Comparison of ENCODE assay signal across 23 mouse cellular contexts in genomic region chr5:85832556-85832955, GRCm38 (mm10).
"Had no signal": no experiment of that assay in that cellular context is flagged by ENCODE, and none has a peak within 500 bp of the region (broad histone marks: within the 10 kb centered on the region; RNA-seq: fewer than 3 reads in every experiment).

No protein-coding gene starts in this region.

- H3K4me1 ChIP-seq: kidney, embryonic 15.5 days; limb, embryonic 10.5 days; limb, embryonic 13.5 days; liver, embryonic 12.5 days; liver, embryonic 15.5 days; lung, embryonic 15.5 days; megakaryocyte, embryonic 14.5 days; midbrain, embryonic 10.5 days; midbrain, embryonic 13.5 days had no signal

- H3K36me3 ChIP-seq: kidney, embryonic 15.5 days; limb, embryonic 10.5 days; limb, embryonic 13.5 days; liver, embryonic 12.5 days; liver, embryonic 15.5 days; lung, embryonic 15.5 days; midbrain, embryonic 10.5 days; midbrain, embryonic 13.5 days had no signal

- H3K27ac ChIP-seq: kidney, embryonic 15.5 days; limb, embryonic 10.5 days; limb, embryonic 13.5 days; liver, embryonic 12.5 days; liver, embryonic 15.5 days; lung, embryonic 15.5 days; midbrain, embryonic 10.5 days; midbrain, embryonic 13.5 days; stomach, postnatal 0 days had no signal

- ATAC-seq: intestine, postnatal 0 days; liver, embryonic 12.5 days; midbrain, embryonic 13.5 days had no signal

- H3K9me3 ChIP-seq: kidney, embryonic 15.5 days; limb, embryonic 10.5 days; limb, embryonic 13.5 days; liver, embryonic 12.5 days; liver, embryonic 15.5 days; lung, embryonic 15.5 days; megakaryocyte, embryonic 14.5 days; midbrain, embryonic 10.5 days; midbrain, embryonic 13.5 days had no signal

- H3K27me3 ChIP-seq: kidney, embryonic 15.5 days; limb, embryonic 13.5 days; liver, embryonic 12.5 days; liver, embryonic 15.5 days; lung, embryonic 15.5 days; megakaryocyte, embryonic 14.5 days; midbrain, embryonic 13.5 days had no signal

- H3K9ac ChIP-seq: kidney, embryonic 15.5 days; limb, embryonic 13.5 days; liver, embryonic 12.5 days; liver, embryonic 15.5 days; lung, embryonic 15.5 days; midbrain, embryonic 13.5 days had no signal

- H3K4me3 ChIP-seq: kidney, embryonic 15.5 days; limb, embryonic 10.5 days; limb, embryonic 13.5 days; liver, embryonic 12.5 days; liver, embryonic 15.5 days; lung, embryonic 15.5 days; megakaryocyte, embryonic 14.5 days; midbrain, embryonic 10.5 days; midbrain, embryonic 13.5 days had no signal

- DNase-seq: kidney, adult 2 months; kidney, postnatal 10 days; kidney, postnatal 4 days; liver; lung, adult 18-20 months; lung, postnatal 10 days; lung, postnatal 36 days; right cerebral cortex, adult 18-20 months; right cerebral cortex, postnatal 14 days; right cerebral cortex, postnatal 4 days; thymus, adult 18-20 months; thymus, postnatal 36 days had no signal

- H3K4me2 ChIP-seq: kidney, embryonic 15.5 days; limb, embryonic 13.5 days; liver, embryonic 12.5 days; liver, embryonic 15.5 days; lung, embryonic 15.5 days; midbrain, embryonic 13.5 days had no signal
